Mouse (Mus musculus) bone marrow macrophage, adult 2 months (primary cell): ENCODE results near the gene Gm19402.

ENCODE experiments used
- CTCF ChIP-seq: IDR thresholded peaks from 2 replicates; pipeline ENCODE4 v1.5.1; 2012; ENCODE audit warnings: low read depth, mild to moderate bottlenecking, low read length, moderate library complexity
- POLR2A ChIP-seq: IDR thresholded peaks from 2 replicates; pipeline ENCODE4 v1.6.1; 2012; ENCODE audit warnings: mild to moderate bottlenecking, low read depth, low read length, borderline replicate concordance

DNA sequence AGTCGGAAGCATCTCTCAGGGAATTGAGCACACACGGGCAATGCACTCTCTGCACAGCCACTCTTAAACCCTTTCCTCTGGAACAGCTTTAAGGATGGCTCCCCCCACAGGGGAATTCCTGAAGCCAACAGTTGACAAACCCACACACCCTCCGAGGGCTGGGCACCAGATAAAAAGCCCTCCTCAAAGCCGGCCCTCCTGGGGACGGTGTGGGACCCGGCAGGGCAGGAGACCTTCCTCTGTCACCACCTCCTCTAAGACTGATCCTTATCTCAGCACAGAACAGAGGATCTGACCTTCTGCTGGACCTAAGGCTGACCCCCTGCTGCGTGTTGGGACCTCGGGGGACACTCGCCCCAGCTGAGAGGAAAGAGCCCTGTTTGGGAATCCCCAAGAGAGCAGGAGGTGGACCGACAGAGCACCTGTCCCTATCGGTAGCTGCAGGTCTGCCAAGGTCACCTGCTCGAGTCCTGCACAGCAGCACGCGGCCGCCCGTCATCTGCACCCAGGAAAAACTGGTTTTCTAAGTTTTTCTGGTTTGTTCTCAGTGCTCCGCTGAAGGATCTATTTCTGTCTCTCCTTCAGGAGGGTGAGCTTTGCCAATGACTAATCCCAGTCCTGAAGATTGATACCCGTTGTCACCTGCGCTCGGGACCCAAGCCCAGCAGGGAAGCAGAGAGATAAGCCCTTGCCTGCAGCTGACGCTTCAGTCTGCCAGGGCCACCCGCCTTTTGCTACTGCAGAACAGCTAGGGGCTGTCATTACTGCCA lies 4.5 kb downstream of the Gm19402 start, which contains the start of gene Tspear:
- no peak for TF ChIP-seq POLR2A
- no peak for TF ChIP-seq CTCF
